Comparison of ENCODE assay signal across 20 mouse cellular contexts in the genomic region with DNA sequence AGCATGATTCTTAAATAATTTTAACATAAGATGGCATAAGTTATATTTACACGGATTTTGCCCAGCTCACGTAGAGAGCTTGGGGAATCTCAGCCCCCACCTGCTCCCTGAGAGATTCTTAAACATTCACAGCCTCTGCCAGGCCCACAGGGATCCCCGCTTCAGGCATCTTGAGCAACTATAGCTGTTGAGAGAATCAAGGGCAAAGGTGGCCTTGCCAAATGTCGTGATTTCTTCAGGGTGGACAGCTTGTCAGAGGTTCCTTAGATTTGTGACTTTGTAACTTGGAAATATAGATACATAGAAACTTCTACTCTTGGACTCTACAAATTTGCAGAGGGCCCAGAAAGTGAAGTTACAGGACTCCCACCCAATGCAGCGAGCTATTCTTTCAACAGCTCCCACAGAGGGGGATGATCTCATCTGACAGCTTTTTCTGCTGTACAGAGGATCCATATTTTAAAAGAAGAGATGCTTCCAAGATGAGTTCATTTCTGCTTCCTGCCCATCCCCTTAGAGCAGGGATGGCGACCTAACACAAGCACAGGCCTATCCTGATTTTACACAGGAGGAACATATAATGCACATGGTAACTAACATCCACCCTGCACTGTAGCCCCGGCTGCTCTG. TPM values are rescaled to one million over a fixed set of nuclear protein-coding genes. Genes with fewer than 3 reads are reported as not detected.
DNase-seq lines count a peak whose midpoint lies in the region; ATAC-seq and TF ChIP-seq lines count a peak whose summit lies in the region.
"Had no signal": no experiment of that assay in that cellular context is flagged by ENCODE, and none has a peak within 500 bp of the region (broad histone marks: within the 10 kb centered on the region; RNA-seq: fewer than 3 reads in every experiment).

No protein-coding gene starts in this region.

- no peaks in the 10 kb centered on the region for H3K36me3 ChIP-seq in lung, embryonic 14.5 days (ENCODE audit: insufficient read depth)
- no peaks in the 10 kb centered on the region for H3K36me3 ChIP-seq in embryonic facial prominence, embryonic 10.5 days (replicated peaks)
- no peaks in the 10 kb centered on the region for H3K36me3 ChIP-seq in limb, embryonic 13.5 days
- H3K36me3 ChIP-seq: heart, embryonic 15.5 days had no signal

- 0 out of 2 replicates have a peak overlapping the region, but pooled peaks have one; percentile 26 for H3K27ac ChIP-seq in lung, embryonic 14.5 days (ENCODE audit: low read depth)
- H3K27ac ChIP-seq in embryonic facial prominence, embryonic 10.5 days (replicated peaks) = peak overlapping the region; percentile 71
- H3K27ac ChIP-seq in limb, embryonic 13.5 days = peak overlapping the region; percentile 49
- H3K27ac ChIP-seq: hindbrain, postnatal 0 days; kidney, postnatal 0 days had no signal

- H3K9ac ChIP-seq in lung, embryonic 14.5 days = no peak overlapping the region
- H3K9ac ChIP-seq in limb, embryonic 13.5 days = no peak overlapping the region
- H3K9ac ChIP-seq: heart, embryonic 15.5 days had no signal

- 65% methylated on average over 7 of the region's 7 CpGs for WGBS in lung, embryonic 14.5 days
- 81% methylated on average over 7 of the region's 7 CpGs for WGBS in embryonic facial prominence, embryonic 10.5 days
- WGBS in limb, embryonic 13.5 days = 64% methylated on average over 7 of the region's 7 CpGs

- H3K27me3 ChIP-seq in lung, embryonic 14.5 days (ENCODE audit: insufficient read depth, low read length) = no peaks in the 10 kb centered on the region
- H3K27me3 ChIP-seq in embryonic facial prominence, embryonic 10.5 days (replicated peaks; ENCODE audit: low read depth, poor library complexity, severe bottlenecking) = no peaks in the 10 kb centered on the region
- no peaks in the 10 kb centered on the region for H3K27me3 ChIP-seq in limb, embryonic 13.5 days
- H3K27me3 ChIP-seq: heart, embryonic 15.5 days had no signal

- H3K9me3 ChIP-seq in lung, embryonic 14.5 days (ENCODE audit: low read depth, low read length) = no peaks in the 10 kb centered on the region
- H3K9me3 ChIP-seq in embryonic facial prominence, embryonic 10.5 days = no peaks in the 10 kb centered on the region
- no peaks in the 10 kb centered on the region for H3K9me3 ChIP-seq in limb, embryonic 13.5 days
- H3K9me3 ChIP-seq: heart, embryonic 15.5 days had no signal

- peaks cover 14% of the 10 kb centered on the region for H3K4me1 ChIP-seq in lung, embryonic 14.5 days (ENCODE audit: insufficient read depth)
- peaks cover 61% of the 10 kb centered on the region for H3K4me1 ChIP-seq in embryonic facial prominence, embryonic 10.5 days
- peaks cover 62% of the 10 kb centered on the region for H3K4me1 ChIP-seq in limb, embryonic 13.5 days

- no peak for ATAC-seq in lung, embryonic 14.5 days (ENCODE audit: insufficient read depth)
- ATAC-seq in limb, embryonic 13.5 days (ENCODE audit: low FRiP score, low read depth) = no peak
- ATAC-seq: activated CD4-positive, CD25-positive, alpha-beta regulatory T cell, adult 4 months; CD4-positive, CD25-positive, alpha-beta regulatory T cell, adult 4 months; hindbrain, postnatal 0 days had no signal

- H3K4me2 ChIP-seq in lung, embryonic 14.5 days = no peak overlapping the region
- H3K4me2 ChIP-seq in limb, embryonic 13.5 days (replicated peaks) = no peak overlapping the region
- H3K4me2 ChIP-seq: heart, embryonic 15.5 days had no signal

- no peak overlapping the region for H3K4me3 ChIP-seq in lung, embryonic 14.5 days (ENCODE audit: low read depth, low read length)
- no peak overlapping the region for H3K4me3 ChIP-seq in embryonic facial prominence, embryonic 10.5 days
- no peak overlapping the region for H3K4me3 ChIP-seq in limb, embryonic 13.5 days
- H3K4me3 ChIP-seq: heart, embryonic 15.5 days; megakaryocyte, embryonic 14.5 days had no signal

- no peak for TF ChIP-seq CTCF in lung, embryonic 14.5 days (IDR thresholded peaks at IDR 0.05; ENCODE audit: low read depth)

- peak; percentile 34 for DNase-seq in heart, adult 11 months
- no peak for DNase-seq in heart, adult 9 months (ENCODE audit: low spot score in 2 of 2)
- DNase-seq in lung, embryonic 14.5 days = no peak
- no peak for DNase-seq in lung, adult 18-20 months
- DNase-seq in embryonic facial prominence, embryonic 10.5 days (ENCODE audit: low spot score) = no peak
- no peak for DNase-seq in urinary bladder, adult 2 months (ENCODE audit: low spot score)
- DNase-seq: cerebellum, postnatal 10 days; gastrocnemius, postnatal 36 days; layer of hippocampus, adult 9-11 months; right cerebral cortex, postnatal 25 days; thymus, adult 2 months had no signal

RNA-seq across cellular contexts. Expression of a gene that starts 12.1 kb away (rescaled TPM):
- 7.2 and 7.8 TPM in 2 replicates for polyA plus RNA-seq in lung, embryonic 14.5 days (2014; fragmentation: Nextera tagmentation; extraction: Ambion mirVana)
- 18.9 and 22.0 TPM in 2 replicates for polyA plus RNA-seq in embryonic facial prominence, embryonic 10.5 days (2016; fragmentation: Nextera tagmentation; extraction: Ambion mirVana)
- 10.4 and 11.1 TPM in 2 replicates for polyA plus RNA-seq in limb, embryonic 13.5 days (2015; fragmentation: Nextera tagmentation; extraction: Ambion mirVana)
- 0.16 and 0.18 TPM in 2 replicates for polyA plus RNA-seq in urinary bladder, adult 2 months (2012; rRNA removed)
- polyA plus RNA-seq: liver, adult 2 months; thymus, adult 2 months had no signal

RNA-seq across cellular contexts. Expression of a gene that starts 14.7 kb away (rescaled TPM):
- 0.07 and 0.14 TPM in 2 replicates for polyA plus RNA-seq in lung, embryonic 14.5 days (2014; fragmentation: Nextera tagmentation; extraction: Ambion mirVana)
- polyA plus RNA-seq in embryonic facial prominence, embryonic 10.5 days (2016; fragmentation: Nextera tagmentation; extraction: Ambion mirVana) = 0.85 and 1.1 TPM in 2 replicates
- polyA plus RNA-seq in limb, embryonic 13.5 days (2015; fragmentation: Nextera tagmentation; extraction: Ambion mirVana) = 2.3 and 2.7 TPM in 2 replicates
- not detected in 2 replicates for polyA plus RNA-seq in urinary bladder, adult 2 months (2012; rRNA removed)
- polyA plus RNA-seq: CD4-positive, CD25-positive, alpha-beta regulatory T cell, adult 4 months; liver, adult 2 months had no signal

RNA-seq across cellular contexts. Expression of a gene that starts 43.8 kb away (rescaled TPM):
- 0.16 and 0.49 TPM in 2 replicates for polyA plus RNA-seq in lung, embryonic 14.5 days (2014; fragmentation: Nextera tagmentation; extraction: Ambion mirVana)
- polyA plus RNA-seq in embryonic facial prominence, embryonic 10.5 days (2016; fragmentation: Nextera tagmentation; extraction: Ambion mirVana) = 0.19 and 0.40 TPM in 2 replicates
- 0.22 and 0.34 TPM in 2 replicates for polyA plus RNA-seq in limb, embryonic 13.5 days (2015; fragmentation: Nextera tagmentation; extraction: Ambion mirVana)
- polyA plus RNA-seq in urinary bladder, adult 2 months (2012; rRNA removed) = 0.04 and 0.07 TPM in 2 replicates
- polyA plus RNA-seq: activated CD4-positive, CD25-positive, alpha-beta regulatory T cell, adult 4 months; CD4-positive, CD25-positive, alpha-beta regulatory T cell, adult 4 months; liver, adult 2 months; lung, postnatal 0 days; thymus, adult 2 months had no signal

RNA-seq across cellular contexts. Expression of a gene that starts 43.9 kb away (rescaled TPM):
- polyA plus RNA-seq in lung, embryonic 14.5 days (2014; fragmentation: Nextera tagmentation; extraction: Ambion mirVana) = 43.5 and 44.7 TPM in 2 replicates
- 41.3 and 45.7 TPM in 2 replicates for polyA plus RNA-seq in embryonic facial prominence, embryonic 10.5 days (2016; fragmentation: Nextera tagmentation; extraction: Ambion mirVana)
- 34.7 and 34.9 TPM in 2 replicates for polyA plus RNA-seq in limb, embryonic 13.5 days (2015; fragmentation: Nextera tagmentation; extraction: Ambion mirVana)
- 23.8 and 26.2 TPM in 2 replicates for polyA plus RNA-seq in urinary bladder, adult 2 months (2012; rRNA removed)

RNA-seq across cellular contexts. Expression of a gene that starts 57.3 kb away (rescaled TPM):
- polyA plus RNA-seq in lung, embryonic 14.5 days (2014; fragmentation: Nextera tagmentation; extraction: Ambion mirVana) = 0.11 TPM in 1 of 2 replicates, not detected in the other
- 0.36 and 0.41 TPM in 2 replicates for polyA plus RNA-seq in embryonic facial prominence, embryonic 10.5 days (2016; fragmentation: Nextera tagmentation; extraction: Ambion mirVana)
- 0.33 and 0.79 TPM in 2 replicates for polyA plus RNA-seq in limb, embryonic 13.5 days (2015; fragmentation: Nextera tagmentation; extraction: Ambion mirVana)
- polyA plus RNA-seq in urinary bladder, adult 2 months (2012; rRNA removed) = 0.03 TPM in 1 of 2 replicates, not detected in the other
- polyA plus RNA-seq: activated CD4-positive, CD25-positive, alpha-beta regulatory T cell, adult 4 months; CD4-positive, CD25-positive, alpha-beta regulatory T cell, adult 4 months; hindbrain, postnatal 0 days; liver, adult 2 months; lung, postnatal 0 days; thymus, adult 2 months had no signal
